Mouse (Mus musculus) neural tube, embryonic 14.5 days (tissue): ENCODE measurements at regions not wholly inside any gene's neighbourhood (a gene's known extent, or its start where the extent isn't known, plus 50 kb on each side); places are given as distances from the start of the nearest gene placed in this dataset.
A peak's percentile ranks its signal among the peaks of the same experiment; 100 is the strongest.

Source experiments
- ATAC-seq: fragments of 200-750 bp; cut with Nextera tagmentation; 2 replicates; pipeline ENCODE4 v1.8.0; 2017; ENCODE audit warnings: low read depth, mild to moderate bottlenecking, moderate TSS enrichment, moderate library complexity
- H3K27ac ChIP-seq: fragments of 300-500 bp; sonication (generic); 2 replicates; pipeline ENCODE4 v1.5.1; 2014; ENCODE audit warnings: low read depth, mild to moderate bottlenecking, control low read depth, low read length, moderate library complexity, mixed read lengths
- H3K27me3 ChIP-seq: fragments of 300-500 bp; sonication (generic); 2 replicates; pipeline ENCODE4 v1.6.1; 2014; ENCODE audit warnings: low read length; ENCODE audit not compliant: control insufficient read depth, insufficient read depth
- H3K36me3 ChIP-seq: fragments of 300-500 bp; sonication (generic); 2 replicates; pipeline ENCODE4 v1.6.1; 2014; ENCODE audit warnings: low read length, mixed read lengths; ENCODE audit not compliant: control insufficient read depth, insufficient read depth
- H3K4me1 ChIP-seq: fragments of 300-500 bp; sonication (generic); 2 replicates; pipeline ENCODE4 v1.6.1; 2014; ENCODE audit warnings: low read length; ENCODE audit not compliant: control insufficient read depth, insufficient read depth
- H3K4me2 ChIP-seq: fragments of 300-500 bp; sonication (generic); 2 replicates; pipeline ENCODE4 v1.6.1; 2014; ENCODE audit warnings: mild to moderate bottlenecking, low read depth, low read length, control low read depth
- H3K4me3 ChIP-seq: fragments of 300-500 bp; sonication (generic); 2 replicates; pipeline ENCODE4 v1.5.1; 2014; ENCODE audit warnings: low read depth, low read length, control low read depth, mixed read lengths
- H3K9ac ChIP-seq: fragments of 300-500 bp; sonication (generic); replicated peaks from 2 replicates; pipeline ENCODE4 v1.6.1; 2014; ENCODE audit warnings: low read depth, mild to moderate bottlenecking, control low read depth, low read length, mixed read lengths
- H3K9me3 ChIP-seq: fragments of 300-500 bp; sonication (generic); 2 replicates; pipeline ENCODE4 v1.6.1; 2016; ENCODE audit warnings: low read length; ENCODE audit not compliant: control insufficient read depth
- WGBS: fragments of 180-500 bp; shearing (Covaris S2); extraction: QIAGEN DNeasy Blood & Tissue Kit; methylation state at CpG from one replicate; pipeline ENCODE4 v1.1.7; 2014; 5-methylcytosine and 5-hydroxymethylcytosine counted together

- Histone ChIP-seq H3K36me3 (no peaks in the 10 kb centered on the region), H3K27me3 (no peaks in the 10 kb centered on the region), H3K4me1 (no peaks in the 10 kb centered on the region), H3K4me2 (no peak overlapping the region), H3K27ac (no peak overlapping the region), H3K4me3 (no peak overlapping the region), H3K9me3 (no peaks in the 10 kb centered on the region), H3K9ac (no peak overlapping the region)
- no peak for ATAC-seq
- 78% methylated on average over 6 of the region's 6 CpGs for WGBS
Measured at GRCm38 (mm10) chr2:144177920-144178319, 92.5 kb upstream of the Mgme1 start.

GRCm38 (mm10) chr2:144182108-144182507 is 88.4 kb upstream of the Mgme1 start:
- no peak overlapping the region for H3K4me3 ChIP-seq
- no peaks in the 10 kb centered on the region for H3K36me3 ChIP-seq
- H3K9ac ChIP-seq = no peak overlapping the region
- ATAC-seq = no peak
- no peak overlapping the region for H3K27ac ChIP-seq
- no peak overlapping the region for H3K4me2 ChIP-seq
- no peaks in the 10 kb centered on the region for H3K9me3 ChIP-seq
- H3K4me1 ChIP-seq = no peaks in the 10 kb centered on the region
- no peaks in the 10 kb centered on the region for H3K27me3 ChIP-seq
- WGBS = 86% methylated on average over 5 of the region's 5 CpGs

GRCm38 (mm10) chr2:144182542-144182941 is 87.9 kb upstream of the Mgme1 start:
- ATAC-seq = no peak
- WGBS = 57% methylated on average over 7 of the region's 7 CpGs

GRCm38 (mm10) chr2:144183371-144183944 is 87.0 kb upstream of the Mgme1 start:
- ATAC-seq = 0 out of 2 replicates have a peak, but pooled peaks have one; percentile 4
- no peaks in the 10 kb centered on the region for H3K4me1 ChIP-seq
- H3K9me3 ChIP-seq = no peaks in the 10 kb centered on the region
- no peaks in the 10 kb centered on the region for H3K27me3 ChIP-seq
- H3K27ac ChIP-seq = no peak overlapping the region
- WGBS = 84% methylated on average over 5 of the region's 5 CpGs
- no peak overlapping the region for H3K4me3 ChIP-seq
- H3K4me2 ChIP-seq = no peak overlapping the region
- H3K9ac ChIP-seq = no peak overlapping the region
- no peaks in the 10 kb centered on the region for H3K36me3 ChIP-seq

More at GRCm38 (mm10) chr2:144182542-144182941, 87.9 kb upstream of the Mgme1 start:
- Histone ChIP-seq H3K4me2 (no peak overlapping the region), H3K27ac (no peak overlapping the region), H3K9me3 (no peaks in the 10 kb centered on the region), H3K4me1 (no peaks in the 10 kb centered on the region), H3K27me3 (no peaks in the 10 kb centered on the region), H3K36me3 (no peaks in the 10 kb centered on the region), H3K9ac (no peak overlapping the region), H3K4me3 (no peak overlapping the region)

- no peaks in the 10 kb centered on the region for H3K4me1 ChIP-seq
- WGBS = 91% methylated on average over 3 of the region's 3 CpGs
- no peaks in the 10 kb centered on the region for H3K27me3 ChIP-seq
Measured at GRCm38 (mm10) chr2:144185175-144185574, 85.3 kb upstream of the Mgme1 start.

GRCm38 (mm10) chr2:144186426-144186825 is 84.0 kb upstream of the Mgme1 start:
- no peaks in the 10 kb centered on the region for H3K36me3 ChIP-seq
- WGBS = 100% methylated on average over 3 of the region's 3 CpGs
- no peak overlapping the region for H3K4me3 ChIP-seq
- no peaks in the 10 kb centered on the region for H3K27me3 ChIP-seq
- no peak overlapping the region for H3K9ac ChIP-seq
- no peak overlapping the region for H3K27ac ChIP-seq
- H3K4me2 ChIP-seq = no peak overlapping the region
- no peak for ATAC-seq
- H3K9me3 ChIP-seq = no peaks in the 10 kb centered on the region
- H3K4me1 ChIP-seq = no peaks in the 10 kb centered on the region

More at GRCm38 (mm10) chr2:144185175-144185574, 85.3 kb upstream of the Mgme1 start:
- H3K9ac ChIP-seq = no peak overlapping the region
- ATAC-seq = no peak
- no peaks in the 10 kb centered on the region for H3K9me3 ChIP-seq
- no peak overlapping the region for H3K27ac ChIP-seq
- no peaks in the 10 kb centered on the region for H3K36me3 ChIP-seq
- H3K4me3 ChIP-seq = no peak overlapping the region
- no peak overlapping the region for H3K4me2 ChIP-seq

GRCm38 (mm10) chr2:144188076-144188475 is 82.4 kb upstream of the Mgme1 start:
- no peak overlapping the region for H3K4me3 ChIP-seq
- no peak overlapping the region for H3K27ac ChIP-seq
- ATAC-seq = 0 out of 2 replicates have a peak, but pooled peaks have one; percentile 12
- WGBS = 68% methylated on average over 3 of the region's 3 CpGs
- no peaks in the 10 kb centered on the region for H3K36me3 ChIP-seq
- H3K4me1 ChIP-seq = no peaks in the 10 kb centered on the region
- no peaks in the 10 kb centered on the region for H3K9me3 ChIP-seq
- H3K9ac ChIP-seq = no peak overlapping the region
- no peak overlapping the region for H3K4me2 ChIP-seq
- H3K27me3 ChIP-seq = no peaks in the 10 kb centered on the region

GRCm38 (mm10) chr2:144188485-144188884 is 82.0 kb upstream of the Mgme1 start:
- no peak overlapping the region for H3K4me2 ChIP-seq
- H3K36me3 ChIP-seq = no peaks in the 10 kb centered on the region
- H3K9ac ChIP-seq = no peak overlapping the region
- 25% methylated on average over 4 of the region's 4 CpGs for WGBS
- H3K27me3 ChIP-seq = no peaks in the 10 kb centered on the region
- no peaks in the 10 kb centered on the region for H3K4me1 ChIP-seq
- H3K9me3 ChIP-seq = no peaks in the 10 kb centered on the region
- no peak overlapping the region for H3K27ac ChIP-seq
- peak; percentile 48; the same call in 1 of the 2 replicates for ATAC-seq
- no peak overlapping the region for H3K4me3 ChIP-seq

GRCm38 (mm10) chr2:144189756-144190155 is 80.7 kb upstream of the Mgme1 start:
- no peaks in the 10 kb centered on the region for H3K27me3 ChIP-seq
- H3K4me2 ChIP-seq = no peak overlapping the region
- H3K36me3 ChIP-seq = no peaks in the 10 kb centered on the region
- H3K4me1 ChIP-seq = no peaks in the 10 kb centered on the region
- H3K9me3 ChIP-seq = no peaks in the 10 kb centered on the region
- WGBS = 78% methylated on average over 7 of the region's 7 CpGs
- H3K4me3 ChIP-seq = no peak overlapping the region
- H3K9ac ChIP-seq = no peak overlapping the region
- ATAC-seq = no peak
- H3K27ac ChIP-seq = no peak overlapping the region
